Mouse (Mus musculus) neural tube, embryonic 13.5 days (tissue): ENCODE results near the gene Apol7c. TPM values are rescaled to one million over a fixed set of nuclear protein-coding genes. Genes with fewer than 3 reads are reported as not detected.
"Not testable (repeated sequence)": the region's sequence is repeated elsewhere in the genome, so short reads cannot be mapped to it uniquely, and the experiment has no call there.

Experiments
- ATAC-seq: fragments of 200-750 bp; cut with Nextera tagmentation; 2 replicates; pipeline ENCODE4 v1.8.0; 2017; ENCODE audit warnings: low read depth, mild to moderate bottlenecking, moderate TSS enrichment, moderate library complexity
- H3K27ac ChIP-seq: fragments of 300-500 bp; sonication (generic); replicated peaks from 2 replicates; pipeline ENCODE4 v1.5.1; 2015; ENCODE audit warnings: moderate library complexity, mild to moderate bottlenecking, inconsistent platforms
- H3K27me3 ChIP-seq: fragments of 300-500 bp; sonication (generic); 2 replicates; pipeline ENCODE4 v1.6.1; 2015; ENCODE audit warnings: mild to moderate bottlenecking, inconsistent platforms
- H3K36me3 ChIP-seq: fragments of 300-500 bp; sonication (generic); 2 replicates; pipeline ENCODE4 v1.6.1; 2015; ENCODE audit warnings: mild to moderate bottlenecking, inconsistent platforms
- H3K4me1 ChIP-seq: fragments of 300-500 bp; sonication (generic); replicated peaks from 2 replicates; pipeline ENCODE4 v1.6.1; 2015; ENCODE audit warnings: inconsistent platforms
- H3K4me2 ChIP-seq: fragments of 300-500 bp; sonication (generic); 2 replicates; pipeline ENCODE4 v1.6.1; 2015; ENCODE audit warnings: inconsistent platforms, mild to moderate bottlenecking, moderate library complexity
- H3K4me3 ChIP-seq: fragments of 300-500 bp; sonication (generic); 2 replicates; pipeline ENCODE4 v1.5.1; 2015; ENCODE audit warnings: mild to moderate bottlenecking, inconsistent platforms
- H3K9ac ChIP-seq: fragments of 300-500 bp; sonication (generic); 2 replicates; pipeline ENCODE4 v1.6.1; 2015; ENCODE audit warnings: moderate library complexity, mild to moderate bottlenecking, inconsistent platforms
- H3K9me3 ChIP-seq: fragments of 300-500 bp; sonication (generic); 2 replicates; pipeline ENCODE4 v1.6.1; 2016; ENCODE audit warnings: inconsistent platforms
- WGBS: fragments of 180-500 bp; shearing (Covaris S2); methylation state at CpG from one replicate; pipeline ENCODE4 v1.1.7; 2015; 5-methylcytosine and 5-hydroxymethylcytosine counted together
- polyA plus RNA-seq: library from polyadenylated mRNA; unstranded; fragments of >200 nt; fragmentation: Nextera tagmentation; extraction: Ambion mirVana; gene quantifications from 2 replicates; pipeline ENCODE4 v1.2.1, GENCODE M21; 2015

Gene Apol7c
- polyA plus RNA-seq, 1 experiment from 2014 or later, result not detected

DNA sequence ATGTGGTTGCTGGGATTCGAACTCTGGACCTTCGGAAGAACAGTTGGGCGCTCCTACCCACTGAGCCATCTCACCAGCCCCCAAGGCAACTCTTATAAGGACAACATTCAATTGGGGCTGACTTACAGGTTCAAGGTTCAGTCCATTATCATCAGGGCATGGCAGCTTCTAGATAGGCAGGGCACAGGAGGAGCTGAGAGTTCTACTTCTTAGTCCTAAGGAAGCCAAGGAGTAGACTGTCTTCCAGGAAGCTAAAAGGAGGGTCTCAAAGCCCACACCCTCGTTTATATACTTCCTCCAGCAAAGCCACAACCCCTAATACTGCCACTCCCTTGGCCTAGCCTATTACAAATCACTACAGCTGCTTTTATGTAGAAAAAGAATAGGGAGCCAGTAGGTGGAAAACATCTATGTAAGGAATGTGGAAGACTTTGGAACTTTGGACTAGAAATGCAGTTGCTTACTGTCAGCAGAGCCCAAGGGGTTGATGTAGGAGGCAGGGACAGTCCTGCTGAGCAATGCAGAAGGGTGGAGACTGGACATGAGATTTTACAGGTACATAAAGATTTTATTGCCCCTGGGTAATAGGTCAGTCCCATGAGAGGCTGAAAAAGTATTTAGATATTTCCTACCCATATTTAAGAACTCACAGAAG lies 50.8 kb downstream of the Apol7c start:
- no peaks in the 10 kb centered on the region for H3K4me1 ChIP-seq
- ATAC-seq, result no peak

DNA sequence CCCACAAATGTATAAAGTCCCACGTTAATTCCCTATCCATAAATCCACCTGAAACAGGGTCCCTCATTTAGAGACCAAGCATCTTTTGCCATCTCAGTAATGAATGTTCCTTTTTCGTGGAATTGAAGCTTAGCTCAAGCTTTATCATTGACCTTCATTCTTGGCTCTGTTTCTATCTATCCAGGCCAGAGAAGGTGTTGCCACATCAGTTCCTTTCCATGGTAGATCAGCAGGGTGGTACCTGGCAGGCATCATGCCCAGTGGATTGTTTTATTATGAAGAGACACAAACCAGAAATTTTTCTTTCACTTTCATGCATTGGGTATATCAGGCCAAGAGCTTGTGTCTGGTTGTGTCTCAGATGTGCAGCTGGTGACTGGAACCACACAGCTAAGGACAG lies 56.4 kb downstream of the Apol7c start, which contains the start of gene Apol10a:
Apol10a (plus strand) TSS at position 355 of the 400 bp plus-strand sequence.
- H3K27ac ChIP-seq, ATAC-seq: not testable (repeated sequence)
- WGBS, result 91% methylated on average over 2 of the region's 2 CpGs

More for the DNA sequence above, 50.8 kb downstream of the Apol7c start:
- no peaks in the 10 kb centered on the region for H3K9me3 ChIP-seq
- H3K4me3 ChIP-seq, result no peak overlapping the region
- no peak overlapping the region for H3K4me2 ChIP-seq
- H3K27me3 ChIP-seq, result no peaks in the 10 kb centered on the region
- WGBS, result 74% methylated on average over 4 of the region's 4 CpGs
- no peaks in the 10 kb centered on the region for H3K36me3 ChIP-seq
- H3K27ac ChIP-seq, result no peak overlapping the region
- no peak overlapping the region for H3K9ac ChIP-seq

More for the DNA sequence above, 56.4 kb downstream of the Apol7c start, which contains the start of gene Apol10a:
- not testable (repeated sequence) for H3K27me3 ChIP-seq, H3K4me2 ChIP-seq, H3K4me1 ChIP-seq, H3K4me3 ChIP-seq, H3K9ac ChIP-seq, H3K36me3 ChIP-seq, H3K9me3 ChIP-seq

Other genes starting within 250 kb of the Apol7c start
- gene Rbfox2, start 226.3 kb downstream of the Apol7c start, polyA plus RNA-seq, result 136 and 156 TPM in 2 replicates
- gene Apol7a, start 134.2 kb downstream of the Apol7c start, polyA plus RNA-seq, result 0.29 TPM in 1 of 2 replicates, not detected in the other
- 0.41 and 0.43 TPM in 2 replicates for gene Apol9a, start 122.2 kb downstream of the Apol7c start, polyA plus RNA-seq
- not detected in 2 replicates for gene Apol7b, start 85.8 kb downstream of the Apol7c start, polyA plus RNA-seq
- not detected in 2 replicates for gene Apol10a, start 56.3 kb downstream of the Apol7c start, polyA plus RNA-seq
- gene Apol11a, start 25.0 kb downstream of the Apol7c start, polyA plus RNA-seq, result not detected in 2 replicates
- gene 1700025B11Rik, start 28.6 kb upstream of the Apol7c start, polyA plus RNA-seq, result not detected in 2 replicates
- not detected in 2 replicates for gene Apol10b, start 62.8 kb upstream of the Apol7c start, polyA plus RNA-seq
- not detected in 2 replicates for gene Gm36245, start 65.9 kb upstream of the Apol7c start, polyA plus RNA-seq
- 0.08 TPM in 1 of 2 replicates, not detected in the other for gene Apol11b, start 110.0 kb upstream of the Apol7c start, polyA plus RNA-seq
- 0.08 TPM in 1 of 2 replicates, not detected in the other for gene Apol7e, start 165.5 kb upstream of the Apol7c start, polyA plus RNA-seq
- 0.31 TPM in 1 of 2 replicates, not detected in the other for gene Apol9b, start 195.7 kb upstream of the Apol7c start, polyA plus RNA-seq
- not detected in 2 replicates for gene Apol8, start 223.7 kb upstream of the Apol7c start, polyA plus RNA-seq